Mouse (Mus musculus) urinary bladder, postnatal 36 days (tissue): ENCODE data around the gene Krtap11-1.
A peak's percentile ranks its signal among the peaks of the same experiment; 100 is the strongest.

ENCODE experiments used
- DNase-seq, 2 experiments: peaks; one replicate each; pipeline ENCODE4 v3.0.0; 2022; ENCODE audit warnings: low spot score in 2 of 2, mixed read lengths in 1 of 2

The Krtap11-1 gene

GRCm38 (mm10) chr16:89571083-89571482 lies at the start of gene Krtap11-1:
TSS of gene Krtap11-1 (minus strand) at chr16:89571183.
- DNase-seq = no peak

- no peak for DNase-seq
Observed at GRCm38 (mm10) chr16:89618190-89618589, 47.2 kb upstream of the Krtap11-1 start.

GRCm38 (mm10) chr16:89617251-89617650 lies 46.3 kb upstream of the Krtap11-1 start:
- peak in 1 of 2 experiments; percentile 14 for DNase-seq

DNA sequence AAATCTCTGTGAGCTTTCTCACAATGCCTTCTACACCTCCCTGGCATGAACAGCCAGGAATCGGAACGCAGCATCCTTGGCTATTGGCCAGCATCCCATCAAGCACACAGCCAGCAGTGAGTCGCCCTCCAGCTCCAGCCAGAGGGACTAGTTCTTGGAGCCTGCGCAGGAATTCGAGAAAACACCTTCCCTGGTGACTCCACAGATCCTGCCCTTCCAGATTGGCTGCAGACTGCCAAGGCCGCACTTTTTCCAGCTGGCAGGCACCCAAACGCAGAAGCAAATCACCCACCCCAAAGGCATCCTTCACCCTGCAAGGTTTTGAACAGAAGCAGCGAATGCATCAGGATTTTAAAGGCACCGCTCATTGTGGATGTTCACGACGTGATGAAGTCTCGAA lies 42.7 kb upstream of the Krtap11-1 start:
- no peak for DNase-seq

- DNase-seq = no peak
Observed at GRCm38 (mm10) chr16:89608791-89609185, 37.8 kb upstream of the Krtap11-1 start.

DNA sequence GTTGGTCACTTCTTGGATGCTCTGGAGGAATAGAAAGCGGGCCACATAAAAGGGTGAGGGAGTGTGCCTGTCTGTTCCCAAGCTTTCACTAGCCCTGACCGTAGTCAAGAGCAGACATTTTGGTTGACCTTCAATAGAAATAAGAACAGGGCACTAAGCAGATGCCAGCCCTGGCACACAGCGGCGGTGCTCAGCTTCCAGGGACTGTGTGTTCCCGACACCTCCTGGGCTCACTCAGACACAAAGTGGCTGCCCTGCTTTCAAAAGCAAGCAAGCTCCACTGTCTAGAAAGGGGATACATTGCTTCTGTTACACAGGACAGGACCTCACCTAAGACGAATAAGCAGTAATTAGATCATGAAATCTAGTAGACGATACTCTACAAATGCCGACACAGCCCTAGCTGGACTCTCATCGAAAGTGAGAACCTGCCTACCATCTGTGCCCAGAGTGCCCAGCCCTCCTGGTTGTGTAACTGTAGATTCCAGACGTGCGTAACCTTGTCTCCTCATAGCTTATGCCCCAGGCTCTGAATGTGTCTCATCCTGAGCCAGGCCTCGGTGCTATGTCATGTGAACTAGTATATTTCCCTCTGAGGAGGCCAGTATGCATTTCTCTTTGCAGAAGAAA lies 37.3 kb upstream of the Krtap11-1 start:
- no peak for DNase-seq

GRCm38 (mm10) chr16:89606951-89607350 lies 36.0 kb upstream of the Krtap11-1 start:
- DNase-seq = no peak

GRCm38 (mm10) chr16:89587209-89587608 lies 16.2 kb upstream of the Krtap11-1 start:
- no peak for DNase-seq

DNA sequence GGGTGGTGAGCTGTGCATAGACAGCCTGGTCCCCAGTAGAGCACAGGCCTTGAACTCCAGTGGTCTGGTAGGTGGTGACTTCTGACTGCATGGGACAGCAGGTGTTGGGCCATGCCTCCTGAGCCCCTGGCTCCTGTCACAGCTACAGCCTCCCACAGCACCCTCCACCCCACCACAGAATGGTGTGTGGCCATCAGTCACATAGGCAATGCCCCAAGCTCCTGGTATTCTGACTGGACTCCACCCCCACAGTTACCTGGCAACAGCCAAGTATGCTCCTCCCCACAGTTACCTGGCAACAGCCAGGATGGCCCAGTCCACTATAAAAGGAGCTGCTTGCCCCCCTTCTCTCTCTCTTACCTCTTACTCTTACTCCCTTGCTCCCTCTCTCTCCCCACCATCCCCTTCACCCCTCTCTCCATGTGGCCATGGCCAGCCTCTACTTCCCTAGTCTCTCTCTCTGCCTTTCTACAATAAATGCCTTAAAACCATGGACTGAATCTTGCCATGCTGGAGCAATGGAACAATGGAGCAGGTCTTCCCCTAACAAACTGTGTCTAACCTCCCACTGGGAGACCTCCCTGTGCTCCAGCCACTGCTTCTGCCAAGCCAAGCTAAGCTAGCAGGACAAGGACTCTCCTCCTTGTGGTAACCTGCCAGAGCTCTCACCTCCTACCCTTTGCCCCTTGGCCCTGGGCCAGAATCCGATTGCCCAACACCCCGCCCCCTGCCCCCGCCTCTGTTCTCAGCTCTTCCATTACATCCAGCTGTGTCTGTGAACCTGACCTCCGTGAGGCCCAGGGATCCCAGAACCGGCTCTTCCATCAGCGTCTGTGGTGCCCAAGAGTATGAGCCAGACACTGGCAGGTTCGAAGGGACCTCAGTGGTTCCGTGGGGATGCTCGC lies 14.9 kb upstream of the Krtap11-1 start:
- no peak for DNase-seq

GRCm38 (mm10) chr16:89581658-89582057 lies 10.7 kb upstream of the Krtap11-1 start:
- DNase-seq = no peak

- no peak for DNase-seq
Observed at GRCm38 (mm10) chr16:89570516-89570915, 467 bp downstream of the Krtap11-1 start.

GRCm38 (mm10) chr16:89569136-89569535 lies 1.8 kb downstream of the Krtap11-1 start:
- no peak for DNase-seq

DNA sequence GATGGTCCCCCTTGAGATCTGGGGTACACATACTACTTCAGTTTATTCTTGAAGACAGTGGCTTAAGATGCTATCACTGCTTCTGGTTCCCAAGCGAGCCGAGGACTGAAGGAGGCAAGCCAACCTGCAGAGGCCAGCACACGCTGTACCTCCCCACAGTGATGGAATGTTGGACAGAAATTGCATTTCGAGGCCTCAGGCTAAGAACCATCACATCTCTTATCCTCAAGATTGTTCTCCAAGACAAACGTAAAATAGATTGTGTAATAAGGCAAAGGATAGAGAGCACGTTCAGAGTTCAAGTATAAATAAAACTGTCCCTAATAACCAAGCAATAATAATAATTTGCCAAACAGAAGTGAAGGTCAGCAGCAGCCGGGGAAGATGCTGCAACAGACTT lies 2.8 kb downstream of the Krtap11-1 start:
- DNase-seq = no peak

DNA sequence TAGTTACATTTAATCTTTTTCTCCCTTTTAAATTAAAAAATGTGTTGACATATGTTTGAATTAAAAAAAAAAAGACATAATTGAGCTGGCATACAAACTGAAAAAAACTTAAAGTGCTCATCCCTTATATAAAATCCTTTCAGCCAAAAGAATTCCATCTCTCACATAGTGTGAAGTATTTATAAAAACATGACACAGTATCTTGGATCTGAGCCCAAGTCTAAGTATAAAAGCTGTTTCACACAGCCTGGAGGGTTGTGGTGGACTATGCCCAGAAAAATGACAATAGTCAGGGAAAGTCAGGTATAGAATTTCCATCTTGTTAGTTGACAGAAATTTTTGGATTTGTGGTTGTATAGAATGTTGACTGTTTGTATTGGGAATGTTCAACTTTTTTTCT lies 20.7 kb downstream of the Krtap11-1 start:
- no peak for DNase-seq

DNA sequence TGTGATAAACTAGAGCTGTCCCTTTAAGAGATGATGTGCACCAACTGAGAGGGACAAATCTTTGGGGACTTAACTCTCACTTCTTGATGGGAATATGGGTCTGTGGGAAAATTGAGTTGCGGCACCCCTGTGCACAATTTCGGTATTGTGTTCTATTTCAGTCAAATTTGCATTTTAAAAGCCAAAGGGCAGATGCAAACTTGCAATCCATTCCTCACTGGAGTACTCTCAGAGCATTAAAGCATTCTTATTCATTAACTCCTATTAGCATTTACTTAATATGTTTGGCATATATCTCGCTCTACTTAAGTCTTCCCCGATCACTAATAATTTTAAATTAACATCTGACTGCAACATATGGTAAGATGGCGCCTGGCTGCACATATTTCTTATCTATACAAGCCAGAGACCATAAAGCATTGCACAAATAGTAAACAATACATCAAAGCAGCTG lies 32.9 kb downstream of the Krtap11-1 start:
- DNase-seq = no peak

DNA sequence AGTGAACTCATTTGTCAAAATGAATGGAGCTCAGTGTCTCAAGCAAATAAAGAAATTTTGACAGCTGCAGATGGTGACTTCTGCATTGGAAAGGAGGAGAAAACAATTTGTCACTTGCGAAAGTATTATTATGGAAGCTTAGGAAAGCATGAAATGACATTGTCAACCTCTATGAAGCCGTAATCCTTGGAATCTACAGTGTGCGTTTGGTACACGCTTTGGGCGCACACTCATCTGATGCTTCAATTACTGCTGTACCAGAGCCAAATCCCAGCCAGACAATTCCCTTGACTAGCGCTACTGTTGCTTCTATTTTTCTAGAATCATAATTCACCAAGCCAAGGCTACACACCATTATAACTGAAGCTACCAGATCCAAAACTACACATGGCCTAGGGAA lies 33.6 kb downstream of the Krtap11-1 start:
- no peak for DNase-seq

GRCm38 (mm10) chr16:89530547-89530946 lies 40.4 kb downstream of the Krtap11-1 start:
- DNase-seq = no peak

- DNase-seq = no peak
Observed at GRCm38 (mm10) chr16:89529846-89530245, 41.1 kb downstream of the Krtap11-1 start.

DNA sequence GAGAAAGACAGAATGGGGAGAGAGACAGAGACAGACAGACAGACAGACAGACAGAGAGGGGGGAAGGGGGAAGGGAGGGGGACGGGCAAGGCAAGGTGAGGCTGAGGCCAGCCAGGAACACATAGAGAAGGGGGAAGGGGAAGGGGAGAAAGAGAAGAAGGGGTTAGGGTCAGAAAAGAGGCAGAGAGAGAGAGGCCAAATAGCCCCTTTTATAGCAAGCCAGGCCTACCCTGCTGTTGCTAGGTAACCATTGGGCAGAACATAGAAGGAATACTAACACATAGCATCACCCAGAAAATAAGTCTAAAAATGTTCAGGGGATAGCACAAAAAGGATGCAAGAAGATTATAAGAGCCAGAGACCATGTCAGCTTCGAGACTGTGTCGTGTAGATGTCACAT lies 42.6 kb downstream of the Krtap11-1 start:
- no peak for DNase-seq

GRCm38 (mm10) chr16:89520996-89521395 lies 50.0 kb downstream of the Krtap11-1 start:
- DNase-seq = no peak

- DNase-seq = no peak
Observed at GRCm38 (mm10) chr16:89520555-89520954, 50.4 kb downstream of the Krtap11-1 start.
